Mouse (Mus musculus) MEL (cell line): ENCODE results near the gene Rapgef1. TPM values are rescaled to one million over a fixed set of nuclear protein-coding genes. Genes with fewer than 3 reads are reported as not detected.

ENCODE experiments used
- DNase-seq: peaks from one replicate; pipeline ENCODE4 v3.0.0; 2011; ENCODE audit warnings: low read depth, low spot score
- H3K27ac ChIP-seq: 2 replicates; pipeline ENCODE4 v1.5.1; 2012; ENCODE audit warnings: low read depth, mild to moderate bottlenecking, control low read depth, low read length, moderate library complexity; ENCODE audit not compliant: control insufficient read depth
- H3K27me3 ChIP-seq, 2 experiments: fragments of 150-350 bp in 1 of 2; sonication (generic) in 1 of 2; 2 replicates each; pipeline ENCODE4 v1.6.1; 2012; ENCODE audit warnings: low read length in 2 of 2, mild to moderate bottlenecking in 2 of 2, improper control_type of control experiment in 1 of 2, moderate library complexity in 1 of 2; ENCODE audit not compliant: insufficient read depth in 2 of 2, control insufficient read depth in 1 of 2
- H3K36me3 ChIP-seq, 2 experiments: 2 replicates each; pipeline ENCODE4 v1.6.1; 2012 to 2014; ENCODE audit warnings: low read length in 2 of 2, improper control_type of control experiment in 1 of 2, inconsistent platforms in 1 of 2, mild to moderate bottlenecking in 1 of 2; ENCODE audit not compliant: insufficient read depth in 2 of 2, control insufficient read depth in 1 of 2
- H3K4me1 ChIP-seq, 2 experiments: fragments of 150-350 bp in 1 of 2; sonication (generic) in 1 of 2; 2 replicates each; pipeline ENCODE4 v1.6.1; 2012; ENCODE audit warnings: low read length in 2 of 2, improper control_type of control experiment in 1 of 2, mild to moderate bottlenecking in 1 of 2; ENCODE audit not compliant: insufficient read depth in 2 of 2, control insufficient read depth in 1 of 2
- H3K4me3 ChIP-seq, 2 experiments: fragments of 150-350 bp in 1 of 2; sonication (generic) in 1 of 2; 2 replicates each; pipeline ENCODE4 v1.5.1; 2012; ENCODE audit warnings: low read depth in 2 of 2, low read length in 2 of 2, mild to moderate bottlenecking in 2 of 2, moderate library complexity in 2 of 2, control low read depth in 1 of 2, improper control_type of control experiment in 1 of 2; ENCODE audit not compliant: control insufficient read depth in 1 of 2, insufficient read depth in 1 of 2
- H3K79me2 ChIP-seq: 2 replicates; pipeline ENCODE4 v1.6.1; 2012; ENCODE audit warnings: mild to moderate bottlenecking, low read length, moderate library complexity; ENCODE audit not compliant: control insufficient read depth, poor library complexity, insufficient read depth
- H3K9ac ChIP-seq: 2 replicates; pipeline ENCODE4 v1.6.1; 2012; ENCODE audit warnings: low read depth, mild to moderate bottlenecking, control low read depth, low read length, moderate library complexity; ENCODE audit not compliant: control insufficient read depth, poor library complexity, severe bottlenecking
- H3K9me3 ChIP-seq: fragments of 150-350 bp; sonication (generic); replicated peaks from 2 replicates; pipeline ENCODE4 v1.6.1; 2012; ENCODE audit warnings: mild to moderate bottlenecking, low read length, improper control_type of control experiment, moderate library complexity; ENCODE audit not compliant: insufficient read depth
- BHLHE40 ChIP-seq: IDR thresholded peaks from 2 replicates; pipeline ENCODE4 v1.6.1; 2012; ENCODE audit warnings: low read depth, mild to moderate bottlenecking, inconsistent platforms, low read length, improper control_type of control experiment, borderline replicate concordance
- CHD1 ChIP-seq: IDR thresholded peaks from 2 replicates; pipeline ENCODE4 v1.6.1; 2012; ENCODE audit warnings: low read depth, mild to moderate bottlenecking, inconsistent platforms, low read length, improper control_type of control experiment
- E2F4 ChIP-seq: IDR thresholded peaks from 2 replicates; pipeline ENCODE4 v1.6.1; 2011; ENCODE audit warnings: low read depth, low read length, improper control_type of control experiment, borderline replicate concordance
- ELF1 ChIP-seq: IDR thresholded peaks from 2 replicates; pipeline ENCODE4 v1.6.1; 2014; ENCODE audit warnings: low read depth, mild to moderate bottlenecking, inconsistent platforms, low read length, improper control_type of control experiment, moderate library complexity
- EP300 ChIP-seq, 2 experiments: IDR thresholded peaks; 2 replicates each; pipeline ENCODE4 v1.6.1; 2011; ENCODE audit warnings: improper control_type of control experiment in 2 of 2, low read length in 2 of 2, low read depth in 1 of 2, mild to moderate bottlenecking in 1 of 2
- ETS1 ChIP-seq: IDR thresholded peaks from 2 replicates; pipeline ENCODE4 v1.6.1; 2012; ENCODE audit warnings: low read depth, mild to moderate bottlenecking, inconsistent platforms, low read length, improper control_type of control experiment, moderate library complexity
- GABPA ChIP-seq: IDR thresholded peaks from 2 replicates; pipeline ENCODE4 v1.6.1; 2012; ENCODE audit warnings: low read depth, mild to moderate bottlenecking, inconsistent platforms, low read length, improper control_type of control experiment, moderate library complexity
- GATA1 ChIP-seq: IDR thresholded peaks from 2 replicates; pipeline ENCODE4 v1.6.1; 2011; ENCODE audit warnings: low read depth, low read length, improper control_type of control experiment
- HCFC1 ChIP-seq: IDR thresholded peaks from 2 replicates; pipeline ENCODE4 v1.6.1; 2012; ENCODE audit warnings: low read depth, mild to moderate bottlenecking, inconsistent platforms, low read length, improper control_type of control experiment, moderate library complexity
- JUND ChIP-seq: IDR thresholded peaks from 2 replicates; pipeline ENCODE4 v1.6.1; 2011; ENCODE audit warnings: low read depth, mild to moderate bottlenecking, improper control_type of control experiment, low read length
- KAT2A ChIP-seq: conservative IDR thresholded peaks from 2 replicates; pipeline ENCODE4 v1.6.1; 2012; ENCODE audit warnings: low read depth, low read length, improper control_type of control experiment, inconsistent platforms
- MAFK ChIP-seq: IDR thresholded peaks from 2 replicates; pipeline ENCODE4 v1.6.1; 2011; ENCODE audit warnings: low read depth, mild to moderate bottlenecking, low read length, improper control_type of control experiment, borderline replicate concordance
- MAX ChIP-seq: IDR thresholded peaks from 2 replicates; pipeline ENCODE4 v1.6.1; 2011; ENCODE audit warnings: low read length, improper control_type of control experiment
- MAZ ChIP-seq: IDR thresholded peaks from 2 replicates; pipeline ENCODE4 v1.6.1; 2012; ENCODE audit warnings: low read depth, mild to moderate bottlenecking, inconsistent platforms, low read length, improper control_type of control experiment
- MYB ChIP-seq: IDR thresholded peaks from 2 replicates; pipeline ENCODE4 v1.6.1; 2011; ENCODE audit warnings: mild to moderate bottlenecking, low read depth, low read length, improper control_type of control experiment
- NELFE ChIP-seq: IDR thresholded peaks from 2 replicates; pipeline ENCODE4 v1.6.1; 2011; ENCODE audit warnings: low read depth, low read length, improper control_type of control experiment
- NRF1 ChIP-seq: IDR thresholded peaks from 2 replicates; pipeline ENCODE4 v1.6.1; 2014; ENCODE audit warnings: low read depth, mild to moderate bottlenecking, inconsistent platforms, low read length, improper control_type of control experiment, moderate library complexity; ENCODE audit not compliant: poor library complexity, insufficient read depth, severe bottlenecking
- POLR2A ChIP-seq, 2 experiments: IDR thresholded peaks; 2 replicates each; pipeline ENCODE4 v1.6.1; 2011 to 2012; ENCODE audit warnings: low read length in 2 of 2, mild to moderate bottlenecking in 2 of 2, control low read depth in 1 of 2, improper control_type of control experiment in 1 of 2, low read depth in 1 of 2, moderate library complexity in 1 of 2; ENCODE audit not compliant: control insufficient read depth in 1 of 2, insufficient read depth in 1 of 2, poor library complexity in 1 of 2
- POLR2AphosphoS5 ChIP-seq: IDR thresholded peaks from 2 replicates; pipeline ENCODE4 v1.6.1; 2012; ENCODE audit warnings: low read depth, borderline replicate concordance, mild to moderate bottlenecking, inconsistent platforms, low read length, moderate library complexity, mixed read lengths
- RAD21 ChIP-seq: IDR thresholded peaks from 2 replicates; pipeline ENCODE4 v1.6.1; 2011; ENCODE audit warnings: mild to moderate bottlenecking, low read depth, low read length, improper control_type of control experiment
- RCOR1 ChIP-seq: IDR thresholded peaks from 2 replicates; pipeline ENCODE4 v1.6.1; 2012; ENCODE audit warnings: low read depth, mild to moderate bottlenecking, inconsistent platforms, low read length, improper control_type of control experiment
- SIN3A ChIP-seq: IDR thresholded peaks from 2 replicates; pipeline ENCODE4 v1.6.1; 2012; ENCODE audit warnings: low read length, improper control_type of control experiment, inconsistent platforms
- UBTF ChIP-seq: IDR thresholded peaks from 2 replicates; pipeline ENCODE4 v1.6.1; 2012; ENCODE audit warnings: low read depth, mild to moderate bottlenecking, inconsistent platforms, low read length, improper control_type of control experiment, moderate library complexity, borderline replicate concordance; ENCODE audit not compliant: insufficient read depth
- USF1 ChIP-seq: IDR thresholded peaks from 2 replicates; pipeline ENCODE4 v1.6.1; 2014; ENCODE audit warnings: low read depth, mild to moderate bottlenecking, inconsistent platforms, low read length, improper control_type of control experiment, moderate library complexity
- USF2 ChIP-seq, 2 experiments: IDR thresholded peaks; 2 replicates each; pipeline ENCODE4 v1.6.1; 2011 to 2012; ENCODE audit warnings: improper control_type of control experiment in 2 of 2, low read length in 2 of 2, borderline replicate concordance in 1 of 2, inconsistent platforms in 1 of 2, low read depth in 1 of 2, mild to moderate bottlenecking in 1 of 2; ENCODE audit not compliant: insufficient read depth in 1 of 2
- ZC3H11A ChIP-seq: IDR thresholded peaks from 2 replicates; pipeline ENCODE4 v1.6.1; 2012; ENCODE audit warnings: low read depth, mild to moderate bottlenecking, inconsistent platforms, low read length, improper control_type of control experiment
- ZKSCAN1 ChIP-seq: IDR thresholded peaks from 2 replicates; pipeline ENCODE4 v1.6.1; 2012; ENCODE audit warnings: low read depth, mild to moderate bottlenecking, inconsistent platforms, low read length, improper control_type of control experiment, moderate library complexity
- ZMIZ1 ChIP-seq: IDR thresholded peaks from 2 replicates; pipeline ENCODE4 v1.6.1; 2012; ENCODE audit warnings: low read depth, mild to moderate bottlenecking, inconsistent platforms, low read length, improper control_type of control experiment, moderate library complexity
- polyA plus RNA-seq, 2 experiments: library from polyadenylated mRNA; stranded (reverse) in 1 of 2; unstranded in 1 of 2; fragments of >175 nt in 1 of 2; fragments of >200 nt in 1 of 2; gene quantifications; 2 replicates each; pipeline versions ENCODE4 v1.2.1 to v1.2.4; 2012; ENCODE audit warnings: low replicate concordance in 2 of 2, low read depth in 1 of 2; ENCODE audit not compliant: insufficient read length in 2 of 2, insufficient read depth in 1 of 2, missing spikeins in 1 of 2
- total RNA-seq: library from RNA; depleted of rRNA; stranded (reverse); fragments of 300-350 nt; gene quantifications from 2 replicates; pipeline ENCODE4 v1.2.3, GENCODE M21; 2012

Rapgef1 gene
- total and polyA plus RNA-seq, 3 experiments = 57.2 to 88.3 (median 77.0) TPM

GRCm38 (mm10) chr2:29678524-29678923, 59.0 kb downstream of the Rapgef1 start:
- H3K4me3 ChIP-seq = no peak overlapping the region
- no peak overlapping the region for H3K27ac ChIP-seq
- TF ChIP-seq MAZ = no peak
- TF ChIP-seq KAT2A = no peak
- TF ChIP-seq MAFK = no peak
- TF ChIP-seq POLR2AphosphoS5 = no peak
- no peak for TF ChIP-seq HCFC1
- no peak for TF ChIP-seq E2F4
- no peak for TF ChIP-seq MYB
- no peak for TF ChIP-seq BHLHE40
- no peak for TF ChIP-seq ZMIZ1
- no peak for TF ChIP-seq GATA1
- no peak for TF ChIP-seq ETS1
- no peak for TF ChIP-seq UBTF
- TF ChIP-seq CHD1 = no peak
- no peak for TF ChIP-seq EP300 (IDR thresholded peaks at IDR 0.05; ENCODE audit: low read depth in 1 of 2, low read length in 2 of 2)
- no peak for TF ChIP-seq POLR2A (IDR thresholded peaks at IDR 0.05; ENCODE audit: control insufficient read depth in 1 of 2, insufficient read depth in 1 of 2, low read depth in 1 of 2, low read length in 2 of 2, poor library complexity in 1 of 2)
- TF ChIP-seq USF1 = no peak
- no peak for TF ChIP-seq RCOR1
- TF ChIP-seq NRF1 = no peak
- no peak for TF ChIP-seq SIN3A
- TF ChIP-seq, all 39 proteins: peak for 0
- Histone ChIP-seq H3K9ac (no peak overlapping the region), H3K9me3 (no peaks in the 10 kb centered on the region), H3K36me3 (peaks cover 0 to 7% of the 10 kb centered on the region in 2 experiments; a peak in 2 of 4 replicates), H3K4me1 (peaks cover 7 to 11% of the 10 kb centered on the region in 2 experiments), H3K27me3 (no peaks in the 10 kb centered on the region), H3K79me2 (peaks cover 16% of the 10 kb centered on the region)
- DNase-seq = no peak

- Histone ChIP-seq H3K9ac (no peak overlapping the region), H3K36me3 (peaks cover 0 to 15% of the 10 kb centered on the region in 2 experiments; a peak in 2 of 4 replicates), H3K27me3 (no peaks in the 10 kb centered on the region), H3K4me3 (no peak overlapping the region), H3K79me2 (peaks cover 17% of the 10 kb centered on the region), H3K27ac (no peak overlapping the region), H3K4me1 (peaks cover 17 to 21% of the 10 kb centered on the region in 2 experiments), H3K9me3 (no peaks in the 10 kb centered on the region)
- TF ChIP-seq USF2 (IDR thresholded peaks at IDR 0.05; ENCODE audit: borderline replicate concordance in 1 of 2, insufficient read depth in 1 of 2, low read depth in 1 of 2, low read length in 2 of 2) (no peak), USF1 (no peak), KAT2A (no peak), JUND (no peak), ZC3H11A (no peak), EP300 (IDR thresholded peaks at IDR 0.05; ENCODE audit: low read depth in 1 of 2, low read length in 2 of 2) (no peak), NELFE (no peak), ZKSCAN1 (no peak), RAD21 (no peak), GABPA (no peak), ZMIZ1 (no peak), ELF1 (no peak), MAX (no peak), ETS1 (no peak)
- no peak for DNase-seq
Measured at GRCm38 (mm10) chr2:29679710-29680584, 60.4 kb downstream of the Rapgef1 start.
